Mouse (Mus musculus): ENCODE results near the gene Fam184a. TPM values are rescaled to one million over a fixed set of nuclear protein-coding genes. Genes with fewer than 3 reads are reported as not detected.

Gene Fam184a
- polyA plus RNA-seq (2014; fragmentation: Nextera tagmentation; extraction: Ambion mirVana) = 1.7 and 1.9 TPM in 2 replicates

DNA sequence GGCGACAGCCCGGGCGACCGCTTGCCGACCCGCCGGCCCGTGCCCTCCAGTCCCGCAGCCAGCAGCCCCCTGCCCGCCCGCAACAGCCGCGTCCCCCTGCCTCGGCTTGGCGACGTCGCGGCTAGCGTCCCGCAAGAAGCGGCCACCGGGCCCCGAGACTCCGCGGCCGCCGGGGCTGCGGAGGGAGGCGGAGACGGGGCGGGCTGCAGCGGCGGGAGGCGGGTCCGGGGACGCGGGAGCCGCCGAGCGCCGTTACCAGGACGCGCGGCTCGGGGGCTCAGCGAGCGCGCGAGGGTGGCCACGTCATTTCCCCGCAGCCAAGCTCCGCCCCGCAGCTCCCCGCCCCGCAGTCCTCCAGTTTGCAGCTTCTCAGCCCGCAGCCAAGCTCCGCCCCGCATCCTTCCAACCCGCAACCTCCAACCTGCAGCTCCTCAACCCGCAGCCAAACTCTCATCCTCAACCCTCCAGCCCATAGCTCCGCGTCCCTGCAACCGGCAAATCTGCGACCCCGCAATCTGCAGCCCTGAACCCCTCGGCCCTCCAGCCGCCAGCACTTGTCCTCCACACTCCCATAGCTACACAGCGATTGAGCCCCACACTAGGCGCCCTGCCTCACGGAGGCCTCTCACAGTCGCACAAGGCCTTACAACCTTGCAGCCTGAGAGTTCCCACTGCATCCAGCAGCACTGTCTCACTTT, at the start of gene Fam184a:
TSS of gene Fam184a (minus strand) at position 169 of the 698 bp plus-strand sequence.
- WGBS = 6% methylated on average over 64 of the region's 71 CpGs

DNA sequence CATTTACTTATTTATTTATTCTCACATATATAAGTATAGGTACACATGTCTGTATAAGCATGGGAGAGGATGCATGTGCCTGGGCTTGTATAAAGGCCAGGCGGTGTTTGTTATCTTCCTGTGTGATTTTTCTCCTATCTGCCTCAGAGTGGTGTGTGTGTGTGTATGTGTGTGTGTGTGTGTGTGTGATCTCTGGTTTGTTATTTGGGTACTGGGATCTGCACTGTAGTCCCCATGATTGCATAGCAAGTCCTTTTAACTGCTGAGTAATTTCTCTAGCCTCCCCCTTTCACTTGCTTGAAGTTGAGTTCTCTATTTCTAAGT, 45.3 kb upstream of the Fam184a start:
- Histone ChIP-seq H3K9me3 (ENCODE audit: control insufficient read depth, low read length) (no peaks in the 10 kb centered on the region), H3K4me2 (no peak overlapping the region), H3K4me3 (ENCODE audit: low read depth, low read length) (no peak overlapping the region), H3K36me3 (ENCODE audit: control insufficient read depth, insufficient read depth, low read length) (no peaks in the 10 kb centered on the region), H3K9ac (ENCODE audit: low read depth, low read length) (no peak overlapping the region), H3K4me1 (replicated peaks; ENCODE audit: control insufficient read depth, insufficient read depth, low read length) (no peaks in the 10 kb centered on the region), H3K27ac (ENCODE audit: low read depth, low read length) (no peak overlapping the region), H3K27me3 (replicated peaks; ENCODE audit: control insufficient read depth, insufficient read depth, low read length) (no peaks in the 10 kb centered on the region)
- no peak for ATAC-seq (replicated peaks; ENCODE audit: low FRiP score)
- DNase-seq (ENCODE audit: low spot score) = no peak
- WGBS = 86% methylated on average over 1 of the region's 1 CpGs

More for the DNA sequence above, at the start of gene Fam184a:
- Histone ChIP-seq H3K36me3 (ENCODE audit: control insufficient read depth, insufficient read depth, low read length) (no peaks in the 10 kb centered on the region), H3K9me3 (ENCODE audit: control insufficient read depth, low read length) (no peaks in the 10 kb centered on the region), H3K27ac (ENCODE audit: low read depth, low read length) (no peak within 1 kb of the TSS), H3K4me3 (ENCODE audit: low read depth, low read length) (peak within 1 kb of the TSS; percentile 69), H3K4me1 (replicated peaks; ENCODE audit: control insufficient read depth, insufficient read depth, low read length) (no peaks in the 10 kb centered on the region), H3K4me2 (peak within 1 kb of the TSS; percentile 80), H3K27me3 (replicated peaks; ENCODE audit: control insufficient read depth, insufficient read depth, low read length) (peaks cover 28% of the 10 kb centered on the region), H3K9ac (ENCODE audit: low read depth, low read length) (no peak within 1 kb of the TSS; the same call in 1 of the 2 replicates)
- DNase-seq (ENCODE audit: low spot score) (peak; percentile 49), ATAC-seq (replicated peaks; ENCODE audit: low FRiP score) (peak; percentile 56)

DNA sequence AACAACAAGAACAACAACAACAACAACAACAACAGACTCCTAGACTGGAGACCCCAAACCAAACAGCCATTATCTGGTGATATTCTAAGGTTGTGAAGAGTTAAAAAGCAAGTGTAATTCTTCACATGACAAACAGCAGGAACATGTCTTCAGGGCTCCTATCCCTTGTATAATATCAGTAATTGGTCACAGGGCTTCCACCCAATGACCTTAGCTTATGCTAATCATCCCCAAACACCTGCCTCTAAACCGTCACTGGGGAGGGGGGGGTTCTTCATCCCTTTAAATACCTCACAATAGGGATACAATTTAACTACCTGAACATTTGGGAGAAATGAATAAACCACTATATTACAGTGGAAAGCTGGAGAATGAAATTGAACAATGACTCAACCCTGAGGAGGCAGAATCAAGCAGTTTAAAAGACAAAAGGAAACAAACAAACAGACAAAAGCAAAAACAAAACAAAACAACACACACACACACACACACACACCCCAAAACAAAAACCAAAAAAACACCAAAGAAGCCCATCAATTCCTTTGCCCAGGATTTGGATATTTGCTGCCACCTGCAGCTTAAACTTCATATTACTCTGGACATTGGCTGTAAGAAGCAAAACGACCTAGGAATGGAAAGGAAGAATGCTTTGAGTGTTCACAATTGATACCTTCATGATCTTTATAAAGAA, 44.8 kb upstream of the Fam184a start:
- DNase-seq (ENCODE audit: low spot score) = no peak

DNA sequence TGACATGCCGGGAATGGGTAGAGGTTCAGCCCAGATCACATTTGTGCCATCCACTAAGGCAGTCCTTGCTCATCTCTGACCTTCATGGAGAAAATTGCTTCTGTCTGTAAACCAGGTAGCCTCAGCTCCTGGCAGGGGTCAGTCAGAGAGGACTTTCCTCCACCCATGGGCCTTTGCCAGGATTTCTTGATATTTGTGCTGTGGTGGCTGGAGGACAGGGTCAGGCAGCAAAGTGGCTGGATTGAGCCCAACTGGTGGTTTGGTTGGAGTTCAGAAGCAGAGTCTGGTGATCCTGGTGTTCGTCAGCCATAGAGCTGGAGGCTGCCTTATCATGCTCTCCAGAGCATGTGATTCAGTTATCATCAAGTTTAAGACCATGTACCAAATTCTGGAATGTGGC, 40.4 kb upstream of the Fam184a start:
- DNase-seq (ENCODE audit: low spot score) (no peak), ATAC-seq (replicated peaks; ENCODE audit: low FRiP score) (no peak)
- Histone ChIP-seq H3K4me2 (no peak overlapping the region), H3K36me3 (ENCODE audit: control insufficient read depth, insufficient read depth, low read length) (no peaks in the 10 kb centered on the region), H3K27ac (ENCODE audit: low read depth, low read length) (no peak overlapping the region), H3K4me1 (replicated peaks; ENCODE audit: control insufficient read depth, insufficient read depth, low read length) (no peaks in the 10 kb centered on the region), H3K4me3 (ENCODE audit: low read depth, low read length) (no peak overlapping the region), H3K9ac (ENCODE audit: low read depth, low read length) (no peak overlapping the region), H3K27me3 (replicated peaks; ENCODE audit: control insufficient read depth, insufficient read depth, low read length) (no peaks in the 10 kb centered on the region), H3K9me3 (ENCODE audit: control insufficient read depth, low read length) (no peaks in the 10 kb centered on the region)
- WGBS = 79% methylated on average over 2 of the region's 2 CpGs

More for the DNA sequence above, 44.8 kb upstream of the Fam184a start:
- Histone ChIP-seq H3K9ac (ENCODE audit: low read depth, low read length) (no peak overlapping the region), H3K27me3 (replicated peaks; ENCODE audit: control insufficient read depth, insufficient read depth, low read length) (no peaks in the 10 kb centered on the region), H3K4me3 (ENCODE audit: low read depth, low read length) (no peak overlapping the region), H3K4me2 (no peak overlapping the region), H3K9me3 (ENCODE audit: control insufficient read depth, low read length) (no peaks in the 10 kb centered on the region), H3K4me1 (replicated peaks; ENCODE audit: control insufficient read depth, insufficient read depth, low read length) (no peaks in the 10 kb centered on the region), H3K36me3 (ENCODE audit: control insufficient read depth, insufficient read depth, low read length) (no peaks in the 10 kb centered on the region), H3K27ac (ENCODE audit: low read depth, low read length) (no peak overlapping the region)
- no peak for ATAC-seq (replicated peaks; ENCODE audit: low FRiP score)
- 21% methylated on average over 2 of the region's 2 CpGs for WGBS

DNA sequence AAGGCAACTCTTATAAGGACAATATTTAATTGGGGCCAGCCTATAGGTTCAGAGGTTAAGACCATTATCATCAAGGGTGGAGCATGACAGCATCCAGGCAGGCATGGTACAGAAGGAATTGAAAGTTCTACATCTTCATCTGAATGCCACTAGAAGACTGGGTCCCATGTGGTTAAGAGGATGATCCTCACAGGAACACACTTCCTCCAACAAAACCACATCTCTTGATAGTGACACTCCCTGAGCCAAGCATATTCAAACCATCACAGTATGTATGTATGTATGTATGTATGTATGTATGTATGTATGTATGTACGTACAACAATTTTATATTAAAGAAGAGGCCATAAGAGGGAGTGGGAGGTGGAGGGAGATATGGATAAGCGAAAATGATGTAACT, 25.7 kb upstream of the Fam184a start:
- no peaks in the 10 kb centered on the region for H3K36me3 ChIP-seq (ENCODE audit: control insufficient read depth, insufficient read depth, low read length)
- ATAC-seq (replicated peaks; ENCODE audit: low FRiP score) = no peak
- no peak for DNase-seq (ENCODE audit: low spot score)
- H3K9ac ChIP-seq (ENCODE audit: low read depth, low read length) = no peak overlapping the region
- WGBS = 82% methylated on average over 2 of the region's 2 CpGs
- no peaks in the 10 kb centered on the region for H3K4me1 ChIP-seq (replicated peaks; ENCODE audit: control insufficient read depth, insufficient read depth, low read length)
- H3K4me3 ChIP-seq (ENCODE audit: low read depth, low read length) = no peak overlapping the region
- no peaks in the 10 kb centered on the region for H3K27me3 ChIP-seq (replicated peaks; ENCODE audit: control insufficient read depth, insufficient read depth, low read length)
- H3K9me3 ChIP-seq (ENCODE audit: control insufficient read depth, low read length) = no peaks in the 10 kb centered on the region
- H3K4me2 ChIP-seq = no peak overlapping the region
- H3K27ac ChIP-seq (ENCODE audit: low read depth, low read length) = no peak overlapping the region

DNA sequence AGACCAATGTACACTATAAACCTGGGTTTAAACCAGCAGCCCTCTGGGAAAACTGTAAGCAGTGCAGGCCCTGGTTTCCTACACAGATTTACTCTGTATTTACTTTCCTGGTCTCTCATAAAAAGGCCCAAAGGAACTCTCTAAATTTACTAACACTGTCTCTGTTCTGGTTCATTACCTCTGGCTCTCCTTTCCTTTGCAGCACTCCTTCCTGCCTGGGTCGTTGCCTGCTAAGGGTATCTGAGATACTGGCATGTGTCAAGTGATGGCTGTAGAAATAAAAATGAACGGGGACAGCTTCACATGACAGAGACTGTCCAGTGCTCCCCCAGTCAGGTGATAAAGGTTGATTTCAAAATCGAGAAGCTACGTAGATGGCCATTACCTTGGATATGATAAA, 21.8 kb upstream of the Fam184a start:
- H3K4me1 ChIP-seq (replicated peaks; ENCODE audit: control insufficient read depth, insufficient read depth, low read length) = no peaks in the 10 kb centered on the region
- WGBS = 68% methylated on average over 4 of the region's 4 CpGs
- no peak overlapping the region for H3K27ac ChIP-seq (ENCODE audit: low read depth, low read length)
- no peak overlapping the region for H3K9ac ChIP-seq (ENCODE audit: low read depth, low read length)
- ATAC-seq (replicated peaks; ENCODE audit: low FRiP score) (no peak), DNase-seq (ENCODE audit: low spot score) (no peak)
- H3K9me3 ChIP-seq (ENCODE audit: control insufficient read depth, low read length) = no peaks in the 10 kb centered on the region
- no peaks in the 10 kb centered on the region for H3K27me3 ChIP-seq (replicated peaks; ENCODE audit: control insufficient read depth, insufficient read depth, low read length)
- H3K4me2 ChIP-seq = no peak overlapping the region
- H3K36me3 ChIP-seq (ENCODE audit: control insufficient read depth, insufficient read depth, low read length) = no peaks in the 10 kb centered on the region
- H3K4me3 ChIP-seq (ENCODE audit: low read depth, low read length) = no peak overlapping the region

DNA sequence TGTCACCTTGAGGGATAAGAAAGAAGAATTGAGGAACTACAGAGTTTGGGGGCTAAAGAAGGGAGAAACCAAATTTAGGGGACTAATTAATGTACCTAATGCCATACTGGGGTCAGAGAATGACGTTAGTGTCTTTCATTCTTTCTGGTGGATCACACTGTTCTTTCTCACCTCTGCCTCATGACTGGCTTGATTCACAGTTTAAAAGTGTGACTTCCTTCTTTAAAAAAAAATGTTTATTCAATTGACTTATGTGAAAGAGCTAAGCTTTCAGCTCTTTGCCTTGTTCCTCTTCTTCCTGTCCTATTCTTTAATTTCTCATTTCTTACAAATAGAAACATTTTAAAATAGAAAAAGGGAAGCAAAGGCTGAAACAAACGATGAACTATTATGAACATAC, 20.6 kb upstream of the Fam184a start:
- 65% methylated on average over 2 of the region's 2 CpGs for WGBS
- H3K9ac ChIP-seq (ENCODE audit: low read depth, low read length) = no peak overlapping the region
- ATAC-seq (replicated peaks; ENCODE audit: low FRiP score) = no peak

DNA sequence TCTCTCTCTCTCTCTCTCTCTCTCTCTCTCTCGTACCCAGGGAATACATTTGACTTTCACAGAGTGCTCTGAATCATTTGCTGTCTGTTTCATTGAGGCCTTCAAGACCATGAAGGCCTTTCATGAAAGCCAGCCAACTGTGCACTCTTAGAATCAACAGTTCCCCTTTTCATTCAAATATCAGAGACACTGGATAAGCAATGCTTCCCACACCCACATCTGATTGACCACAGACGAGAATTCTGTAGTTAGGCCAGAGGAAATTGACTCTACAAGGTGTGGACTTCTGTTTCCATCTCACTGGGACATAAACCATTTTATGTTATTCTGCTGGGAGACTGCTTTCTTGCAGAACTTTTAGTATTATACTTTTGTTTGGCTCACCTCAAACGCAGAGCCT, 17.8 kb upstream of the Fam184a start:
- no peak overlapping the region for H3K27ac ChIP-seq (ENCODE audit: low read depth, low read length)
- no peaks in the 10 kb centered on the region for H3K36me3 ChIP-seq (ENCODE audit: control insufficient read depth, insufficient read depth, low read length)
- H3K4me3 ChIP-seq (ENCODE audit: low read depth, low read length) = no peak overlapping the region
- no peak overlapping the region for H3K9ac ChIP-seq (ENCODE audit: low read depth, low read length)
- no peaks in the 10 kb centered on the region for H3K4me1 ChIP-seq (replicated peaks; ENCODE audit: control insufficient read depth, insufficient read depth, low read length)
- ATAC-seq (replicated peaks; ENCODE audit: low FRiP score) (no peak), DNase-seq (ENCODE audit: low spot score) (no peak)
- 61% methylated on average over 3 of the region's 3 CpGs for WGBS
- no peak overlapping the region for H3K4me2 ChIP-seq
- H3K9me3 ChIP-seq (ENCODE audit: control insufficient read depth, low read length) = no peaks in the 10 kb centered on the region
- H3K27me3 ChIP-seq (replicated peaks; ENCODE audit: control insufficient read depth, insufficient read depth, low read length) = no peaks in the 10 kb centered on the region

More for the DNA sequence above, 20.6 kb upstream of the Fam184a start:
- DNase-seq (ENCODE audit: low spot score) = no peak
- no peak overlapping the region for H3K4me3 ChIP-seq (ENCODE audit: low read depth, low read length)
- no peaks in the 10 kb centered on the region for H3K36me3 ChIP-seq (ENCODE audit: control insufficient read depth, insufficient read depth, low read length)
- H3K4me2 ChIP-seq = no peak overlapping the region
- H3K4me1 ChIP-seq (replicated peaks; ENCODE audit: control insufficient read depth, insufficient read depth, low read length) = no peaks in the 10 kb centered on the region
- H3K27me3 ChIP-seq (replicated peaks; ENCODE audit: control insufficient read depth, insufficient read depth, low read length) = no peaks in the 10 kb centered on the region
- no peaks in the 10 kb centered on the region for H3K9me3 ChIP-seq (ENCODE audit: control insufficient read depth, low read length)
- H3K27ac ChIP-seq (ENCODE audit: low read depth, low read length) = no peak overlapping the region

DNA sequence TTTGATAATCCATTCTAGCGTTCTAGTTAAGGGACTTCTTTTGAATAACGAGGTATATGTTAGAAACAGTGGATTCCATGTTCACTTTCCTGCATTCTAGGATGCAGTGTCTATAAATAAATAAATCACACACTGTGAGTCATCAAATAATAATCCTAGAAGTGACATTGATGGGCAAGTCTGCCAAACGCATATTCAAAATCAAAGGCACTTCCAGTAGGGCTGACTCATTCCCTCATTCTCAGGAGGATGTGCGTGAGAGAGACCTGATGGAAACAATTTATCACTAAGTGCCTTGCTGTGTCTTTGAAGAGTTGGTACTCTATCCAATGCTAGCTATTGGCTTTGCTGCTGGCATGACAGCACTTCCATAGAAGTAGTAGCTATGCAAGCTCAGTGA, 14.5 kb upstream of the Fam184a start:
- no peak overlapping the region for H3K4me2 ChIP-seq
- ATAC-seq (replicated peaks; ENCODE audit: low FRiP score) = no peak
- no peaks in the 10 kb centered on the region for H3K36me3 ChIP-seq (ENCODE audit: control insufficient read depth, insufficient read depth, low read length)
- H3K9ac ChIP-seq (ENCODE audit: low read depth, low read length) = no peak overlapping the region
- H3K4me3 ChIP-seq (ENCODE audit: low read depth, low read length) = no peak overlapping the region
- 78% methylated on average over 4 of the region's 4 CpGs for WGBS
- no peak for DNase-seq (ENCODE audit: low spot score)
- H3K4me1 ChIP-seq (replicated peaks; ENCODE audit: control insufficient read depth, insufficient read depth, low read length) = no peaks in the 10 kb centered on the region
- no peaks in the 10 kb centered on the region for H3K27me3 ChIP-seq (replicated peaks; ENCODE audit: control insufficient read depth, insufficient read depth, low read length)
- H3K9me3 ChIP-seq (ENCODE audit: control insufficient read depth, low read length) = no peaks in the 10 kb centered on the region
- no peak overlapping the region for H3K27ac ChIP-seq (ENCODE audit: low read depth, low read length)
